Mouse (Mus musculus): Measurements from ENCODE around the gene Brd1.

DNA sequence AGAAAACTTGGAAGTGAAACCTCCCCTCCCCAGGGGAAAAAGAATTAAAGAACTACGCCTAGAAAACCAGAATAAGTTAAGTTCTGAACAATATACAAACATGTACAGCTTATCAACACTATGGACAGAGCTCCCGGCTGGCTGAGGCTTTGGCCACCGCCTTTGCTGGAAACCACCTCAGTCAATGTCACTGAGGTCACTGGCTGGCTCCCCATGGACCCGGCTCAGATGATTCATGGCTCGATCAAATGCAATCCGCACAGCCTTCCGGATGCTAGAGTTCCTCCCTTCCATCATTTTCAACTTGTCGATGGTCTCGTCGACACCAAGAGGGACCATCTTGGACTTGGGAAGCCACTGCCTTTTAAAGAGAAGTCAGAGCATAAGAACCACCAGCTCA lies 45.9 kb downstream of the Brd1 start:
- TF ChIP-seq EP300 (IDR thresholded peaks at IDR 0.05; ENCODE audit: low read depth) (no peak), CTCF (IDR thresholded peaks at IDR 0.05; ENCODE audit: low read depth) (no peak)
